Mouse (Mus musculus): ENCODE measurements around the gene Tsr3. TPM values are rescaled to one million over a fixed set of nuclear protein-coding genes. Genes with fewer than 3 reads are reported as not detected.

Gene Tsr3
- polyA plus RNA-seq, 1 experiment from 2014 or later: 76.1 TPM

- Histone ChIP-seq H3K27ac (no peak overlapping the region), H3K9me3 (no peaks in the 10 kb centered on the region), H3K4me3 (no peak overlapping the region), H3K27me3 (ENCODE audit: poor library complexity, severe bottlenecking) (no peaks in the 10 kb centered on the region), H3K36me3 (replicated peaks) (no peaks in the 10 kb centered on the region), H3K4me1 (no peaks in the 10 kb centered on the region)
- 45% methylated on average over 11 of the region's 11 CpGs for WGBS
- no peak for DNase-seq (ENCODE audit: extremely low spot score, low spot score)
Measured at GRCm38 (mm10) chr17:25282133-25282532, 42.2 kb downstream of the Tsr3 start.

GRCm38 (mm10) chr17:25285033-25285432 lies 45.1 kb downstream of the Tsr3 start:
- peak; percentile 46 for DNase-seq (ENCODE audit: extremely low spot score, low spot score)
- Histone ChIP-seq H3K9me3 (no peaks in the 10 kb centered on the region), H3K4me3 (no peak overlapping the region), H3K27ac (no peak overlapping the region), H3K27me3 (ENCODE audit: poor library complexity, severe bottlenecking) (no peaks in the 10 kb centered on the region), H3K4me1 (no peaks in the 10 kb centered on the region), H3K36me3 (replicated peaks) (no peaks in the 10 kb centered on the region)
- 15% methylated on average over 3 of the region's 3 CpGs for WGBS

GRCm38 (mm10) chr17:25288842-25289241 lies 48.9 kb downstream of the Tsr3 start:
- H3K4me1 ChIP-seq: no peaks in the 10 kb centered on the region
- no peak for DNase-seq (ENCODE audit: extremely low spot score, low spot score)
- H3K36me3 ChIP-seq (replicated peaks): no peaks in the 10 kb centered on the region
- no peaks in the 10 kb centered on the region for H3K9me3 ChIP-seq
- no peaks in the 10 kb centered on the region for H3K27me3 ChIP-seq (ENCODE audit: poor library complexity, severe bottlenecking)
- no peak overlapping the region for H3K4me3 ChIP-seq
- 27% methylated on average over 4 of the region's 4 CpGs for WGBS
- no peak overlapping the region for H3K27ac ChIP-seq

- H3K9me3 ChIP-seq: no peaks in the 10 kb centered on the region
- 32% methylated on average over 4 of the region's 4 CpGs for WGBS
Measured at GRCm38 (mm10) chr17:25290411-25290810, 50.4 kb downstream of the Tsr3 start.

More at GRCm38 (mm10) chr17:25290411-25290810, 50.4 kb downstream of the Tsr3 start:
- DNase-seq (ENCODE audit: extremely low spot score, low spot score): no peak
- Histone ChIP-seq H3K27me3 (ENCODE audit: poor library complexity, severe bottlenecking) (no peaks in the 10 kb centered on the region), H3K4me1 (no peaks in the 10 kb centered on the region), H3K27ac (no peak overlapping the region), H3K4me3 (no peak overlapping the region), H3K36me3 (replicated peaks) (no peaks in the 10 kb centered on the region)

Small RNA genes within 50 kb of the gene (microRNA-seq; reads per million reads assigned to microRNA genes)
- not detected for gene Mir3547

Other genes starting within 250 kb of the Tsr3 start
- 8.1 and 8.4 TPM in 2 replicates for gene Cramp1l, start 224.4 kb upstream of the Tsr3 start, polyA plus RNA-seq (2016; fragmentation: Nextera tagmentation; extraction: Ambion mirVana)
- gene Ift140, start 224.1 kb upstream of the Tsr3 start, polyA plus RNA-seq (2016; fragmentation: Nextera tagmentation; extraction: Ambion mirVana): 27.0 and 27.4 TPM in 2 replicates
- gene Tmem204, start 156.6 kb upstream of the Tsr3 start, polyA plus RNA-seq (2016; fragmentation: Nextera tagmentation; extraction: Ambion mirVana): 10.9 and 11.5 TPM in 2 replicates
- gene Telo2, start 124.2 kb upstream of the Tsr3 start, polyA plus RNA-seq (2016; fragmentation: Nextera tagmentation; extraction: Ambion mirVana): 54.6 TPM in 2 replicates
- gene Ptx4, start 119.4 kb upstream of the Tsr3 start, polyA plus RNA-seq (2016; fragmentation: Nextera tagmentation; extraction: Ambion mirVana): 0.30 TPM in 1 of 2 replicates, not detected in the other
- gene Clcn7, start 106.8 kb upstream of the Tsr3 start, polyA plus RNA-seq (2016; fragmentation: Nextera tagmentation; extraction: Ambion mirVana): 24.3 and 24.7 TPM in 2 replicates
- not detected in 2 replicates for gene Ccdc154, start 77.7 kb upstream of the Tsr3 start, polyA plus RNA-seq (2016; fragmentation: Nextera tagmentation; extraction: Ambion mirVana)
- gene Gm38655, start 64.7 kb upstream of the Tsr3 start, polyA plus RNA-seq (2016; fragmentation: Nextera tagmentation; extraction: Ambion mirVana): not detected in 2 replicates
- gene BC003965, start 55.6 kb upstream of the Tsr3 start, polyA plus RNA-seq (2016; fragmentation: Nextera tagmentation; extraction: Ambion mirVana): 38.7 and 39.0 TPM in 2 replicates
- 8.0 and 8.3 TPM in 2 replicates for gene Unkl, start 51.8 kb upstream of the Tsr3 start, polyA plus RNA-seq (2016; fragmentation: Nextera tagmentation; extraction: Ambion mirVana)
- gene Gnptg, start within 50 bp of the Tsr3 start, polyA plus RNA-seq (2016; fragmentation: Nextera tagmentation; extraction: Ambion mirVana): 57.2 and 60.0 TPM in 2 replicates
- gene Baiap3, start 16.2 kb downstream of the Tsr3 start, polyA plus RNA-seq (2016; fragmentation: Nextera tagmentation; extraction: Ambion mirVana): 0.53 and 0.59 TPM in 2 replicates
- 919 and 925 TPM in 2 replicates for gene Ube2i, start 34.5 kb downstream of the Tsr3 start, polyA plus RNA-seq (2016; fragmentation: Nextera tagmentation; extraction: Ambion mirVana)
- not detected in 2 replicates for gene Prss34, start 58.2 kb downstream of the Tsr3 start, polyA plus RNA-seq (2016; fragmentation: Nextera tagmentation; extraction: Ambion mirVana)
- gene Prss28, start 68.5 kb downstream of the Tsr3 start, polyA plus RNA-seq (2016; fragmentation: Nextera tagmentation; extraction: Ambion mirVana): not detected in 2 replicates
- gene Prss29, start 78.5 kb downstream of the Tsr3 start, polyA plus RNA-seq (2016; fragmentation: Nextera tagmentation; extraction: Ambion mirVana): not detected in 2 replicates
- gene Tpsab1, start 105.4 kb downstream of the Tsr3 start, polyA plus RNA-seq (2016; fragmentation: Nextera tagmentation; extraction: Ambion mirVana): not detected in 2 replicates
- not detected in 2 replicates for gene Tpsb2, start 126.1 kb downstream of the Tsr3 start, polyA plus RNA-seq (2016; fragmentation: Nextera tagmentation; extraction: Ambion mirVana)
- gene Tpsg1, start 129.1 kb downstream of the Tsr3 start, polyA plus RNA-seq (2016; fragmentation: Nextera tagmentation; extraction: Ambion mirVana): not detected in 2 replicates
- gene Cacna1h, start 193.6 kb downstream of the Tsr3 start, polyA plus RNA-seq (2016; fragmentation: Nextera tagmentation; extraction: Ambion mirVana): 1.7 and 2.2 TPM in 2 replicates
- 0.18 TPM in 1 of 2 replicates, not detected in the other for gene Tekt4, start 214.4 kb downstream of the Tsr3 start, polyA plus RNA-seq (2016; fragmentation: Nextera tagmentation; extraction: Ambion mirVana)